Mouse (Mus musculus) liver, postnatal 0 days (tissue): ENCODE measurements around the gene Lrrc38.

Source experiments
- CTCF ChIP-seq: sonication (generic); IDR thresholded peaks from 2 replicates; pipeline ENCODE4 v1.5.1; 2016; ENCODE audit warnings: antibody characterized with exemption, low read depth
- EP300 ChIP-seq: IDR thresholded peaks from 2 replicates; pipeline ENCODE4 v1.6.1; 2016; ENCODE audit warnings: antibody characterized with exemption, low read depth, mild to moderate bottlenecking

DNA sequence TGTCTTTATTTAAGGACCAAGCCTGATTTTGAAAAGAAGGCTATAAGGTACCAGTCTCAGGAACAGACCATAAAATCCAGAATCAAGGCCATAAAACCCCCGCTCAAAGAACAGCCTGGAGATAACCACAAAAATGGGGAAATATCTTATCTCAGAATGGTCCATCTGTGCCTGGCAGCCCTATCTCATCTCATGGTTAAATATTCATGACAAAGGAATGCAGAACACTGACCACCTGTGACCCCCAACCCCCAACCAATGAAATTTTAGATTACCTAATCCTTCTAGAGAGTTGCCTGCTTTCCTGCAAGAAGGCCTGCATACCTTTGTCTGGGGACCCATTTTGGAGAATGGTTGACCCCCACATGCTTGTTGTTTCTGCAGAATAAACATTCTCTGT lies 17.8 kb upstream of the Lrrc38 start:
- no peak for TF ChIP-seq CTCF
- TF ChIP-seq EP300, result no peak
